Mouse (Mus musculus) testis, adult 2 months (tissue): ENCODE data around the gene Trpm6. TPM values are rescaled to one million over a fixed set of nuclear protein-coding genes. Genes with fewer than 3 reads are reported as not detected.

Source experiments
- H3K27ac ChIP-seq: fragments of 200-500 bp; 2 replicates; pipeline ENCODE4 v1.5.1; 2012; ENCODE audit warnings: low read depth, low read length; ENCODE audit not compliant: control insufficient read depth, insufficient read depth
- H3K27me3 ChIP-seq: fragments of 200-500 bp; 2 replicates; pipeline ENCODE4 v1.6.1; 2012; ENCODE audit warnings: mild to moderate bottlenecking, low read length, moderate library complexity; ENCODE audit not compliant: control insufficient read depth, insufficient read depth
- H3K36me3 ChIP-seq: fragments of 200-500 bp; 2 replicates; pipeline ENCODE4 v1.6.1; 2012; ENCODE audit warnings: mild to moderate bottlenecking, low read length; ENCODE audit not compliant: control insufficient read depth, insufficient read depth
- H3K4me1 ChIP-seq: fragments of 200-500 bp; 2 replicates; pipeline ENCODE4 v1.6.1; 2012; ENCODE audit warnings: low read length; ENCODE audit not compliant: control insufficient read depth, insufficient read depth
- H3K4me3 ChIP-seq: fragments of 200-500 bp; 2 replicates; pipeline ENCODE4 v1.5.1; 2012; ENCODE audit warnings: low read depth, mild to moderate bottlenecking, low read length, moderate library complexity, mixed read lengths; ENCODE audit not compliant: control insufficient read depth
- CTCF ChIP-seq: fragments of 200-500 bp; IDR thresholded peaks from 2 replicates; pipeline ENCODE4 v1.5.1; 2012; ENCODE audit warnings: low read depth, mild to moderate bottlenecking, inconsistent platforms, low read length, moderate library complexity; ENCODE audit not compliant: control insufficient read depth, insufficient read depth, insufficient replicate concordance
- POLR2A ChIP-seq: fragments of 200-500 bp; IDR thresholded peaks from 2 replicates; pipeline ENCODE4 v1.6.1; 2012; ENCODE audit warnings: low read depth, mild to moderate bottlenecking, inconsistent platforms, low read length, moderate library complexity; ENCODE audit not compliant: control insufficient read depth
- polyA plus RNA-seq: library from polyadenylated mRNA; depleted of rRNA; stranded (reverse); fragments of >200 nt; gene quantifications from 2 replicates; pipeline ENCODE4 v1.2.3, GENCODE M21; 2012

Trpm6 gene
- polyA plus RNA-seq, 1 experiment, result 8.8 TPM

- H3K4me3 ChIP-seq, result no peak overlapping the region
- H3K27ac ChIP-seq, result no peak overlapping the region
- H3K27me3 ChIP-seq, result no peaks in the 10 kb centered on the region
- no peaks in the 10 kb centered on the region for H3K4me1 ChIP-seq
- TF ChIP-seq POLR2A (no peak), CTCF (no peak)
- no peaks in the 10 kb centered on the region for H3K36me3 ChIP-seq
Measured at GRCm38 (mm10) chr19:18771048-18771447, 21.3 kb downstream of the Trpm6 start.

GRCm38 (mm10) chr19:18771561-18771960, 21.8 kb downstream of the Trpm6 start:
- Histone ChIP-seq H3K4me1 (no peaks in the 10 kb centered on the region), H3K27ac (no peak overlapping the region), H3K4me3 (no peak overlapping the region), H3K36me3 (no peaks in the 10 kb centered on the region), H3K27me3 (no peaks in the 10 kb centered on the region)
- TF ChIP-seq CTCF (no peak), POLR2A (no peak)

GRCm38 (mm10) chr19:18772888-18773488, 23.2 kb downstream of the Trpm6 start:
- Histone ChIP-seq H3K4me1 (no peaks in the 10 kb centered on the region), H3K27ac (no peak overlapping the region)
- no peak for TF ChIP-seq POLR2A
- no peak for TF ChIP-seq CTCF

GRCm38 (mm10) chr19:18774085-18774484, 24.3 kb downstream of the Trpm6 start:
- TF ChIP-seq CTCF (no peak), POLR2A (no peak)
- H3K36me3 ChIP-seq, result no peaks in the 10 kb centered on the region
- H3K4me1 ChIP-seq, result no peaks in the 10 kb centered on the region
- no peaks in the 10 kb centered on the region for H3K27me3 ChIP-seq
- no peak overlapping the region for H3K4me3 ChIP-seq
- no peak overlapping the region for H3K27ac ChIP-seq

More at GRCm38 (mm10) chr19:18772888-18773488, 23.2 kb downstream of the Trpm6 start:
- H3K36me3 ChIP-seq, result no peaks in the 10 kb centered on the region
- H3K4me3 ChIP-seq, result no peak overlapping the region
- no peaks in the 10 kb centered on the region for H3K27me3 ChIP-seq

GRCm38 (mm10) chr19:18799646-18800045, 49.9 kb downstream of the Trpm6 start:
- TF ChIP-seq POLR2A, result no peak
- TF ChIP-seq CTCF, result no peak
- H3K27me3 ChIP-seq, result no peaks in the 10 kb centered on the region
- no peak overlapping the region for H3K27ac ChIP-seq
- H3K4me1 ChIP-seq, result no peaks in the 10 kb centered on the region
- H3K4me3 ChIP-seq, result no peak overlapping the region
- H3K36me3 ChIP-seq, result no peaks in the 10 kb centered on the region

- no peak overlapping the region for H3K4me3 ChIP-seq
- no peak overlapping the region for H3K27ac ChIP-seq
- H3K27me3 ChIP-seq, result no peaks in the 10 kb centered on the region
- no peaks in the 10 kb centered on the region for H3K36me3 ChIP-seq
- TF ChIP-seq CTCF (no peak), POLR2A (no peak)
- no peaks in the 10 kb centered on the region for H3K4me1 ChIP-seq
Measured at GRCm38 (mm10) chr19:18811264-18811663, 61.5 kb downstream of the Trpm6 start.

GRCm38 (mm10) chr19:18815170-18815569, 65.4 kb downstream of the Trpm6 start:
- TF ChIP-seq POLR2A, result no peak
- no peaks in the 10 kb centered on the region for H3K27me3 ChIP-seq
- H3K4me3 ChIP-seq, result no peak overlapping the region
- no peak overlapping the region for H3K27ac ChIP-seq
- H3K36me3 ChIP-seq, result no peaks in the 10 kb centered on the region
- no peaks in the 10 kb centered on the region for H3K4me1 ChIP-seq

GRCm38 (mm10) chr19:18817425-18817824, 67.6 kb downstream of the Trpm6 start:
- Histone ChIP-seq H3K4me1 (no peaks in the 10 kb centered on the region), H3K27me3 (no peaks in the 10 kb centered on the region), H3K27ac (no peak overlapping the region), H3K36me3 (no peaks in the 10 kb centered on the region), H3K4me3 (no peak overlapping the region)
- TF ChIP-seq CTCF, result no peak
- TF ChIP-seq POLR2A, result no peak
